Mouse (Mus musculus): ENCODE data around the gene Gm5662. TPM values are rescaled to one million over a fixed set of nuclear protein-coding genes. Genes with fewer than 3 reads are reported as not detected.

Gene Gm5662
- polyA plus RNA-seq (2015; fragmentation: Illumina TruSeq; extraction: RNeasy Lipid Tissue Mini Kit (QIAGEN cat#74804); ENCODE audit: low read depth, low replicate concordance) = not detected

DNA sequence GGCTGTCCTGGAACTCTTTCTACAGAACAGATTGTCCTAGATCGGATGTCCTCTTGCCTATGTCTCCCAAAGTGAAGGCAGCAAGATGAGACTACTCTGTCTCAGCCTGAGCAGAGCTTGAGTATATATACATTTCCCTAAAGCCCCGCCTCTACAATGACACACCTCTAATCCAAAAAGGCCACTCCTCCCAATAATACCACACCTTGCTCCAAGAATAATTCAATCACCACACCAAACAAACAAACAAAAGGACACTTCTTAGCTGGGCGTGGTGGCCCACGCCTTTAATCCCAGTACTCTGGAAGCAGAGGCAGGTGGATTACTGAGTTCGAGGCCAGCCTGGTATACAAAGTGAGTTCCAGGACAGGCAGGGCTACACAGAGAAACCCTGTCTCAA is at the start of gene Gm5662:
TSS of gene Gm5662 (minus strand) at position 101 of the 400 bp plus-strand sequence.

GRCm38 (mm10) chr12:88323926-88324325 is 49.6 kb upstream of the Gm5662 start, which contains the start of gene Gm5039:
TSS of gene Gm5039 (minus strand) at chr12:88324026.

GRCm38 (mm10) chr12:88250000-88250399 is 24.3 kb downstream of the Gm5662 start, which contains the start of gene Gm8332:
TSS of gene Gm8332 (minus strand) at chr12:88250100.

Other genes with a start within 250 kb of the Gm5662 start
- gene Gm2056, start 247.5 kb downstream of the Gm5662 start, polyA plus RNA-seq (2015; fragmentation: Illumina TruSeq; extraction: RNeasy Lipid Tissue Mini Kit (QIAGEN cat#74804); ENCODE audit: low read depth, low replicate concordance) = not detected
- not detected for gene Gm16368, start 190.8 kb downstream of the Gm5662 start, polyA plus RNA-seq (2015; fragmentation: Illumina TruSeq; extraction: RNeasy Lipid Tissue Mini Kit (QIAGEN cat#74804); ENCODE audit: low read depth, low replicate concordance)
- gene Gm10436, start 92.4 kb downstream of the Gm5662 start, polyA plus RNA-seq (2015; fragmentation: Illumina TruSeq; extraction: RNeasy Lipid Tissue Mini Kit (QIAGEN cat#74804); ENCODE audit: low read depth, low replicate concordance) = not detected
- gene Gm8332, start 24.4 kb downstream of the Gm5662 start, polyA plus RNA-seq (2015; fragmentation: Illumina TruSeq; extraction: RNeasy Lipid Tissue Mini Kit (QIAGEN cat#74804); ENCODE audit: low read depth, low replicate concordance) = not detected
- not detected for gene Gm5039, start 49.5 kb upstream of the Gm5662 start, polyA plus RNA-seq (2015; fragmentation: Illumina TruSeq; extraction: RNeasy Lipid Tissue Mini Kit (QIAGEN cat#74804); ENCODE audit: low read depth, low replicate concordance)
- gene Adck1, start 86.1 kb upstream of the Gm5662 start, polyA plus RNA-seq (2015; fragmentation: Illumina TruSeq; extraction: RNeasy Lipid Tissue Mini Kit (QIAGEN cat#74804); ENCODE audit: low read depth, low replicate concordance) = 35.2 TPM

All from brain, adult 10 weeks (tissue).